Mouse (Mus musculus) CH12.LX (cell line): Measurements from ENCODE around the gene Upp2.

ENCODE experiments used
- CHD1 ChIP-seq: IDR thresholded peaks from 2 replicates; pipeline ENCODE4 v1.6.1; 2012; ENCODE audit warnings: low read depth, low read length, improper control_type of control experiment, inconsistent platforms
- CTCF ChIP-seq, 2 experiments: IDR thresholded peaks in 1 of 2; conservative IDR thresholded peaks in 1 of 2; 2 replicates each; pipeline ENCODE4 v1.5.1; 2011 to 2012; ENCODE audit warnings: low read depth in 2 of 2, low read length in 2 of 2, improper control_type of control experiment in 1 of 2, inconsistent platforms in 1 of 2, mild to moderate bottlenecking in 1 of 2, moderate library complexity in 1 of 2
- MAX ChIP-seq: IDR thresholded peaks from 2 replicates; pipeline ENCODE4 v1.6.1; 2011; ENCODE audit warnings: low read length, improper control_type of control experiment
- POLR2A ChIP-seq: IDR thresholded peaks from 2 replicates; pipeline ENCODE4 v1.6.1; 2011; ENCODE audit warnings: low read depth, mild to moderate bottlenecking, improper control_type of control experiment, low read length
- RCOR1 ChIP-seq: conservative IDR thresholded peaks from 2 replicates; pipeline ENCODE4 v1.6.1; 2012; ENCODE audit warnings: low read depth, mild to moderate bottlenecking, inconsistent platforms, low read length, improper control_type of control experiment
- USF1 ChIP-seq: IDR thresholded peaks from 2 replicates; pipeline ENCODE4 v1.6.1; 2014; ENCODE audit warnings: low read depth, mild to moderate bottlenecking, inconsistent platforms, low read length, improper control_type of control experiment
- ZC3H11A ChIP-seq: IDR thresholded peaks from 2 replicates; pipeline ENCODE4 v1.6.1; 2012; ENCODE audit warnings: low read depth, mild to moderate bottlenecking, inconsistent platforms, low read length, improper control_type of control experiment

- no peak for TF ChIP-seq MAX
- TF ChIP-seq CHD1 = no peak
- no peak for TF ChIP-seq CTCF (conservative IDR thresholded peaks at IDR 0.05 in 1 of 2, IDR thresholded peaks at IDR 0.05 in 1 of 2; ENCODE audit: low read depth in 2 of 2, low read length in 2 of 2)
- no peak for TF ChIP-seq USF1
- no peak for TF ChIP-seq ZC3H11A
- no peak for TF ChIP-seq POLR2A
- TF ChIP-seq RCOR1 = no peak
These were observed 96.5 kb downstream of the Upp2 start for GRCm38 (mm10) chr2:58663404-58664120.
